Comparison of ENCODE assay signal across 8 mouse cellular contexts in genomic region chr19:55545529-55545928, GRCm38 (mm10).
DNase-seq lines count a peak whose midpoint lies in the region; ATAC-seq and TF ChIP-seq lines count a peak whose summit lies in the region.

No protein-coding gene starts in this region.

- DNase-seq in left cerebral cortex, adult 2 months (ENCODE audit: extremely low spot score in 1 of 2, low spot score in 2 of 2): peak; percentile 64 to 66
- no peak for DNase-seq in left cerebral cortex, adult 8-10 months (ENCODE audit: low spot score in 2 of 2)
- DNase-seq in embryo, embryonic 10.5 days (ENCODE audit: low spot score): peak; percentile 93
- peak; percentile 69 to 89 for DNase-seq in heart, adult 18-20 months
- peak; percentile 75 for DNase-seq in neural tube, embryonic 10.5 days (ENCODE audit: extremely low spot score, low spot score)

- H3K4me1 ChIP-seq in kidney, embryonic 15.5 days: peaks cover 10% of the 10 kb centered on the region
- peaks cover 31% of the 10 kb centered on the region for H3K4me1 ChIP-seq in liver, embryonic 12.5 days
- H3K4me1 ChIP-seq in testis, adult 2 months (ENCODE audit: control insufficient read depth, insufficient read depth, low read length): no peaks in the 10 kb centered on the region

- H3K9ac ChIP-seq in kidney, embryonic 15.5 days: no peak overlapping the region
- H3K9ac ChIP-seq in liver, embryonic 12.5 days: no peak overlapping the region

- H3K27me3 ChIP-seq in kidney, embryonic 15.5 days: no peaks in the 10 kb centered on the region
- H3K27me3 ChIP-seq in liver, embryonic 12.5 days (replicated peaks): no peaks in the 10 kb centered on the region
- no peaks in the 10 kb centered on the region for H3K27me3 ChIP-seq in testis, adult 2 months (ENCODE audit: control insufficient read depth, insufficient read depth, low read length)

- H3K4me2 ChIP-seq in kidney, embryonic 15.5 days: no peak overlapping the region
- no peak overlapping the region for H3K4me2 ChIP-seq in liver, embryonic 12.5 days

- no peak overlapping the region for H3K4me3 ChIP-seq in left cerebral cortex, adult 2 months
- H3K4me3 ChIP-seq in kidney, embryonic 15.5 days (replicated peaks): no peak overlapping the region
- no peak overlapping the region for H3K4me3 ChIP-seq in liver, embryonic 12.5 days
- no peak overlapping the region for H3K4me3 ChIP-seq in testis, adult 2 months (ENCODE audit: control insufficient read depth, low read depth, low read length)

- intact Hi-C loops in left cerebral cortex, adult 2 months (cut with DNase I): loop anchor here (5.0 kb wide), 1 partner anchor 587 kb away; no protein-coding TSS in a partner anchor

- TF ChIP-seq CTCF in left cerebral cortex, adult 2 months (IDR thresholded peaks at IDR 0.05): peak; percentile 77
- TF ChIP-seq CTCF in testis, adult 2 months (IDR thresholded peaks at IDR 0.05; ENCODE audit: control insufficient read depth, insufficient read depth, insufficient replicate concordance, low read depth, low read length): peak; percentile 78; the same call in 1 of the 2 replicates

- H3K36me3 ChIP-seq in kidney, embryonic 15.5 days: no peaks in the 10 kb centered on the region
- H3K36me3 ChIP-seq in liver, embryonic 12.5 days: 0 out of 2 replicates have a peak, but pooled peaks cover 2% of the 10 kb centered on the region
- H3K36me3 ChIP-seq in testis, adult 2 months (ENCODE audit: control insufficient read depth, insufficient read depth, low read length): no peaks in the 10 kb centered on the region

- ATAC-seq in kidney, embryonic 15.5 days (replicated peaks; ENCODE audit: low FRiP score): peak; percentile 87
- peak; percentile 79 for ATAC-seq in liver, embryonic 12.5 days

- no peak for TF ChIP-seq POLR2A in testis, adult 2 months (IDR thresholded peaks at IDR 0.05; ENCODE audit: control insufficient read depth, low read depth, low read length)

- H3K27ac ChIP-seq in left cerebral cortex, adult 2 months: no peak overlapping the region
- H3K27ac ChIP-seq in kidney, embryonic 15.5 days: no peak overlapping the region
- no peak overlapping the region for H3K27ac ChIP-seq in liver, embryonic 12.5 days
- no peak overlapping the region for H3K27ac ChIP-seq in testis, adult 2 months (ENCODE audit: control insufficient read depth, insufficient read depth, low read depth, low read length)

- no peaks in the 10 kb centered on the region for H3K9me3 ChIP-seq in kidney, embryonic 15.5 days (replicated peaks)
- H3K9me3 ChIP-seq in liver, embryonic 12.5 days (replicated peaks): no peaks in the 10 kb centered on the region

- 36% methylated on average over 9 of the region's 9 CpGs for WGBS in kidney, embryonic 15.5 days
- 25% methylated on average over 9 of the region's 9 CpGs for WGBS in liver, embryonic 12.5 days (ENCODE audit: insufficient replicate concordance)

Comparison
In these comparisons a context has a peak if more than half of its experiments do, and no peak if none do; other contexts are left out.
1. DNase-seq: peak in left cerebral cortex, adult 2 months (2 of 2), embryo, embryonic 10.5 days (single experiment), heart, adult 18-20 months (2 of 2) and neural tube, embryonic 10.5 days (single experiment); none in left cerebral cortex, adult 8-10 months (0 of 2).